Mouse (Mus musculus): Measurements from ENCODE around the gene Gm33543.

The Gm33543 gene

GRCm38 (mm10) chr10:95836530-95837264 lies 6.0 kb downstream of the Gm33543 start:
- DNase-seq (ENCODE audit: low spot score), result no peak

GRCm38 (mm10) chr10:95830891-95831290 lies 11.8 kb downstream of the Gm33543 start:
- DNase-seq (ENCODE audit: low spot score), result no peak

- no peak for DNase-seq (ENCODE audit: low spot score)
Measured at GRCm38 (mm10) chr10:95829471-95829870, 13.3 kb downstream of the Gm33543 start.

- no peak for DNase-seq (ENCODE audit: low spot score)
Measured at GRCm38 (mm10) chr10:95828374-95828773, 14.4 kb downstream of the Gm33543 start.

GRCm38 (mm10) chr10:95825651-95826050 lies 17.1 kb downstream of the Gm33543 start:
- no peak for DNase-seq (ENCODE audit: low spot score)

- no peak for DNase-seq (ENCODE audit: low spot score)
Measured at GRCm38 (mm10) chr10:95818506-95818905, 24.2 kb downstream of the Gm33543 start.

- no peak for DNase-seq (ENCODE audit: low spot score)
Measured at GRCm38 (mm10) chr10:95817419-95818161, 25.1 kb downstream of the Gm33543 start.

- DNase-seq (ENCODE audit: low spot score), result no peak
Measured at GRCm38 (mm10) chr10:95814351-95814750, 28.4 kb downstream of the Gm33543 start.

- no peak for DNase-seq (ENCODE audit: low spot score)
Measured at GRCm38 (mm10) chr10:95811869-95812268, 30.9 kb downstream of the Gm33543 start.

GRCm38 (mm10) chr10:95801443-95801811 lies 41.3 kb downstream of the Gm33543 start:
- no peak for DNase-seq (ENCODE audit: low spot score)

GRCm38 (mm10) chr10:95800693-95801442 lies 41.9 kb downstream of the Gm33543 start:
- DNase-seq (ENCODE audit: low spot score), result no peak

- DNase-seq (ENCODE audit: low spot score), result no peak
Measured at GRCm38 (mm10) chr10:95797645-95798395, 44.9 kb downstream of the Gm33543 start.

- DNase-seq (ENCODE audit: low spot score), result no peak
Measured at GRCm38 (mm10) chr10:95795500-95795899, 47.2 kb downstream of the Gm33543 start.

GRCm38 (mm10) chr10:95794706-95795105 lies 48.0 kb downstream of the Gm33543 start:
- no peak for DNase-seq (ENCODE audit: low spot score)

- no peak for DNase-seq (ENCODE audit: low spot score)
Measured at GRCm38 (mm10) chr10:95791427-95791804, 51.3 kb downstream of the Gm33543 start.

GRCm38 (mm10) chr10:95790771-95791426 lies 51.8 kb downstream of the Gm33543 start:
- DNase-seq (ENCODE audit: low spot score), result no peak

GRCm38 (mm10) chr10:95787176-95787575 lies 55.6 kb downstream of the Gm33543 start:
- DNase-seq (ENCODE audit: low spot score), result no peak

- no peak for DNase-seq (ENCODE audit: low spot score)
Measured at GRCm38 (mm10) chr10:95784837-95785236, 57.9 kb downstream of the Gm33543 start.

- no peak for DNase-seq (ENCODE audit: low spot score)
Measured at GRCm38 (mm10) chr10:95780881-95781600, 61.7 kb downstream of the Gm33543 start.

GRCm38 (mm10) chr10:95779801-95780385 lies 62.8 kb downstream of the Gm33543 start:
- no peak for DNase-seq (ENCODE audit: low spot score)
